In genomic region chr12:99628421-99628820, GRCm38 (mm10) we compare ENCODE assay signal across 8 mouse cellular contexts.
A peak's percentile ranks its signal among the peaks of the same experiment; 100 is the strongest.
DNase-seq lines count a peak whose midpoint lies in the region; ATAC-seq and TF ChIP-seq lines count a peak whose summit lies in the region.

No protein-coding gene starts in this region.

- 74% methylated on average over 3 of the region's 3 CpGs for WGBS in cerebellum, adult 2 months
- WGBS in spleen, adult 2 months: 87% methylated on average over 3 of the region's 3 CpGs
- WGBS in liver, embryonic 12.5 days (ENCODE audit: insufficient replicate concordance): 55% methylated on average over 3 of the region's 3 CpGs

- H3K9ac ChIP-seq in liver, embryonic 12.5 days: no peak overlapping the region

- no peaks in the 10 kb centered on the region; the same call in 1 of the 2 replicates for H3K4me1 ChIP-seq in cerebellum, adult 2 months (ENCODE audit: control insufficient read depth, insufficient read depth, low read length)
- peaks cover 12% of the 10 kb centered on the region; the same call in 1 of the 2 replicates for H3K4me1 ChIP-seq in spleen, adult 2 months (ENCODE audit: control insufficient read depth, insufficient read depth, insufficient read length)
- H3K4me1 ChIP-seq in liver, embryonic 12.5 days: peaks cover 13% of the 10 kb centered on the region; the same call in 1 of the 2 replicates

- H3K27ac ChIP-seq in cerebellum, adult 2 months (ENCODE audit: insufficient read depth, low read length): no peak overlapping the region
- peak overlapping the region; percentile 63; the same call in 1 of the 2 replicates for H3K27ac ChIP-seq in spleen, adult 2 months (ENCODE audit: insufficient read depth, low read length)
- no peak overlapping the region for H3K27ac ChIP-seq in liver, embryonic 12.5 days

- no peak overlapping the region for H3K4me3 ChIP-seq in cerebellum, adult 2 months (replicated peaks; ENCODE audit: insufficient read depth, low read depth, low read length)
- no peak overlapping the region for H3K4me3 ChIP-seq in spleen, adult 2 months (ENCODE audit: extremely low read depth, insufficient read depth, insufficient read length)
- peak overlapping the region; percentile 60; the same call in 1 of the 2 replicates for H3K4me3 ChIP-seq in liver, embryonic 12.5 days

- no peaks in the 10 kb centered on the region for H3K9me3 ChIP-seq in liver, embryonic 12.5 days (replicated peaks)

- DNase-seq in cerebellum, postnatal 10 days: peak; percentile 27 to 32
- no peak for DNase-seq in cerebellum, adult 2 months
- DNase-seq in spleen, adult 2 months (ENCODE audit: low read depth in 1 of 2, low spot score in 2 of 2): no peak
- DNase-seq in spleen, adult 12 weeks (ENCODE audit: low spot score): no peak
- no peak for DNase-seq in thymus, postnatal 0 days (ENCODE audit: low spot score)
- DNase-seq in c-Kit-positive CD71-positive TER-119-positive erythroid progenitor cells, embryonic 14.5 days (ENCODE audit: low spot score): no peak
- DNase-seq in B cell, adult 2 months: no peak

- no peaks in the 10 kb centered on the region for H3K36me3 ChIP-seq in spleen, adult 2 months (ENCODE audit: control insufficient read depth, insufficient read depth, low read length)
- no peaks in the 10 kb centered on the region for H3K36me3 ChIP-seq in liver, embryonic 12.5 days

- TF ChIP-seq CTCF in cerebellum, adult 2 months (IDR thresholded peaks at IDR 0.05; ENCODE audit: borderline replicate concordance, insufficient read depth, low read depth, low read length): no peak
- no peak for TF ChIP-seq CTCF in spleen, adult 2 months (IDR thresholded peaks at IDR 0.05; ENCODE audit: extremely low read depth, insufficient read depth, insufficient read length, insufficient replicate concordance)

- peak overlapping the region; percentile 73 for H3K4me2 ChIP-seq in liver, embryonic 12.5 days

- no peaks in the 10 kb centered on the region for H3K27me3 ChIP-seq in cerebellum, adult 2 months (ENCODE audit: control insufficient read depth, insufficient read depth, low read length)
- H3K27me3 ChIP-seq in spleen, adult 2 months (ENCODE audit: control insufficient read depth, insufficient read depth, low read length): no peaks in the 10 kb centered on the region
- H3K27me3 ChIP-seq in liver, embryonic 12.5 days (replicated peaks): peaks cover 42% of the 10 kb centered on the region

- ATAC-seq in liver, embryonic 12.5 days: no peak

- TF ChIP-seq POLR2A in cerebellum, adult 2 months (IDR thresholded peaks at IDR 0.05; ENCODE audit: borderline replicate concordance, insufficient read depth, low read length): no peak
- no peak for TF ChIP-seq POLR2A in spleen, adult 2 months (IDR thresholded peaks at IDR 0.05; ENCODE audit: low read depth, low read length)

Comparison
In these comparisons a context has a peak if more than half of its experiments do, and no peak if none do; other contexts are left out.
1. DNase-seq: peak in cerebellum, postnatal 10 days (2 of 2); none in cerebellum, adult 2 months (0 of 2), spleen, adult 2 months (0 of 2), spleen, adult 12 weeks (single experiment), thymus, postnatal 0 days (single experiment), c-Kit-positive CD71-positive TER-119-positive erythroid progenitor cells, embryonic 14.5 days (single experiment) and B cell, adult 2 months (0 of 2).